Mouse (Mus musculus): ENCODE data around the gene Eea1. TPM values are rescaled to one million over a fixed set of nuclear protein-coding genes. Genes with fewer than 3 reads are reported as not detected.

Eea1 gene
- total RNA-seq, 2 experiments from 2014 or later, result 26.6 to 27.6 TPM

Other genes starting within 250 kb of the Eea1 start
- not detected for gene Gm33543, start 97.7 kb upstream of the Eea1 start, total RNA-seq (2021)
- gene Gm5426, start 196.0 kb downstream of the Eea1 start, total RNA-seq (2021), result not detected

Data from left cerebral cortex, postnatal 4 days (tissue).